Mouse (Mus musculus) liver, embryonic 16.5 days (tissue): ENCODE data around the gene Zkscan3. TPM values are rescaled to one million over a fixed set of nuclear protein-coding genes. Genes with fewer than 3 reads are reported as not detected.
"Not testable (repeated sequence)": the region's sequence is repeated elsewhere in the genome, so short reads cannot be mapped to it uniquely, and the experiment has no call there.

Experiments
- ATAC-seq: fragments of 200-750 bp; cut with Nextera tagmentation; 2 replicates; pipeline ENCODE4 v1.8.0; 2017; ENCODE audit warnings: low read depth, mild to moderate bottlenecking, moderate number of reproducible peaks, moderate library complexity
- H3K27ac ChIP-seq: fragments of 300-500 bp; sonication (generic); 2 replicates; pipeline ENCODE4 v1.5.1; 2014; ENCODE audit warnings: mild to moderate bottlenecking, low read length
- H3K27me3 ChIP-seq: fragments of 300-500 bp; sonication (generic); 2 replicates; pipeline ENCODE4 v1.6.1; 2014; ENCODE audit warnings: low read depth, low read length, mixed read lengths; ENCODE audit not compliant: control insufficient read depth, insufficient read depth
- H3K36me3 ChIP-seq: fragments of 300-500 bp; sonication (generic); 2 replicates; pipeline ENCODE4 v1.6.1; 2014; ENCODE audit warnings: mild to moderate bottlenecking; ENCODE audit not compliant: control insufficient read depth, insufficient read depth
- H3K4me1 ChIP-seq: fragments of 300-500 bp; sonication (generic); 2 replicates; pipeline ENCODE4 v1.6.1; 2014; ENCODE audit warnings: low read depth, low read length, mixed read lengths; ENCODE audit not compliant: control insufficient read depth
- H3K4me2 ChIP-seq: fragments of 300-500 bp; sonication (generic); 2 replicates; pipeline ENCODE4 v1.6.1; 2014; ENCODE audit warnings: low read depth, low read length, mixed read lengths
- H3K4me3 ChIP-seq: fragments of 300-500 bp; sonication (generic); 2 replicates; pipeline ENCODE4 v1.5.1; 2014; ENCODE audit warnings: low read depth, mild to moderate bottlenecking, low read length
- H3K9ac ChIP-seq: fragments of 300-500 bp; sonication (generic); 2 replicates; pipeline ENCODE4 v1.6.1; 2014; ENCODE audit warnings: low read depth, low read length
- H3K9me3 ChIP-seq: fragments of 300-500 bp; sonication (generic); replicated peaks from 2 replicates; pipeline ENCODE4 v1.6.1; 2016; ENCODE audit warnings: low read length; ENCODE audit not compliant: control insufficient read depth
- WGBS: fragments of 180-500 bp; shearing (Covaris S2); extraction: QIAGEN DNeasy Blood & Tissue Kit; methylation state at CpG from one replicate; pipeline ENCODE4 v1.1.7; 2014; ENCODE audit not compliant: insufficient replicate concordance; 5-methylcytosine and 5-hydroxymethylcytosine counted together
- polyA plus RNA-seq: library from polyadenylated mRNA; unstranded; fragments of >200 nt; fragmentation: Nextera tagmentation; extraction: Ambion mirVana; gene quantifications from 2 replicates; pipeline ENCODE4 v1.2.1, GENCODE M21; 2015

Zkscan3 gene
- polyA plus RNA-seq, 1 experiment from 2014 or later: 30.2 TPM

- WGBS: 0% methylated on average over 2 of the region's 2 CpGs
- Histone ChIP-seq H3K4me3 (peak overlapping the region; percentile 89), H3K27me3 (no peaks in the 10 kb centered on the region), H3K36me3 (0 out of 2 replicates have a peak, but pooled peaks cover 8% of the 10 kb centered on the region), H3K9ac (peak overlapping the region; percentile 93), H3K27ac (peak overlapping the region; percentile 86; the same call in 1 of the 2 replicates), H3K9me3 (no peaks in the 10 kb centered on the region), H3K4me1 (peaks cover 11% of the 10 kb centered on the region), H3K4me2 (peak overlapping the region; percentile 76)
- ATAC-seq: no peak
Measured at GRCm38 (mm10) chr13:21402848-21403247, 293 bp upstream of the Zkscan3 start.

DNA sequence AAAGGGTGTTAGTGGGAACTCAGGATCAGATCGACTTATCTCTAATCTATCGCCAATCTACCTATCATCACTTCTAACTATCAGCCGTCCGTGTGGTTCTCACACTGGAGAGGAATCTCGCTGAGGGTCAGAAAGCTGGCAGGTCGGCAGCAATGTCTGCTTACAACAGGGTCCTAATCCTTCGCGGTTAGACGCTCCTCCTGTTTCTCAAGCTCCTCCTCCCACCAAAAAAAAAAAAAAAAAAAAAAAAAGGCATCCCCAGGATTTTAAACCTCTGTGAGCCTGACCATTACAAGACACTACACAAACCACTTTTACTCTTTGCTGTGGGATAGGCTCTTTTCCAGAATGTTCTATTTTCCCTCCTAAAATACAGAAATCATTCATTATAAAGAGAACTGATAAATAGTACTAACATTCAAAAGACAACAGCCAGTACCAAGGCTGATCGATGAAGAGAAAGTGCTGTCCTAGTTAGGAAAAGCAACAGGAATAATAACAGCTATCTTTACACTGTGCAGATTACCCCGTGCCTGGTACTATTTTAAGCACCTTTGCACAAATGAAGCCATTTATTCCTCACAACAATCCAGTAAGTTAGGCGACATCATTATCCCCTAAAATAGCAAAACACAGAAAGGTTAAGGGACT is 794 bp downstream of the Zkscan3 start:
- H3K4me2 ChIP-seq: peak overlapping the region; percentile 76
- peak overlapping the region; percentile 89 for H3K4me3 ChIP-seq
- H3K27me3 ChIP-seq: no peaks in the 10 kb centered on the region
- peak overlapping the region; percentile 93 for H3K9ac ChIP-seq
- ATAC-seq: peak; percentile 27
- H3K36me3 ChIP-seq: 0 out of 2 replicates have a peak, but pooled peaks cover 8% of the 10 kb centered on the region
- peak overlapping the region; percentile 86 for H3K27ac ChIP-seq
- no peaks in the 10 kb centered on the region for H3K9me3 ChIP-seq
- 5% methylated on average over 12 of the region's 12 CpGs for WGBS
- peaks cover 9% of the 10 kb centered on the region for H3K4me1 ChIP-seq

DNA sequence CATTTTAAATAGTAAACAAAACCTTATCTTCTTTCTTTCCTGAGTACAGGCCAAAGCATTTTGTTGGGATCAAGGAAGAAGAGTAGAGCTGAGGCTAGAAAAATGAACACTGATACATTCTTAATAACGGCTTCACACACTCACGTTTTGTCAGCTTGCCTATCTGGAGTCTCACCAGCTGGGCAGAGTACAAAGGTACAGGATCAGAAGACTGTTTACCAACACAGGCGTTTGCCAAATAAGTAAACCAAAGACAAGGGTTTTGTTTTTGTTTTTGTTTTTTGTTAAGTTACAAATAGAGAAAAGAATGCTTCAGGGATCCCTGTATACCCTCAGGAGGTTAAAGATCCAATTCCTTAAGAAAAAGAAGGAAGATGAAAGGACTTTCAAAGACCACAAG is 1.4 kb downstream of the Zkscan3 start:
- Histone ChIP-seq H3K9me3 (no peaks in the 10 kb centered on the region), H3K4me2 (peak overlapping the region; percentile 76), H3K27ac (peak overlapping the region; percentile 86; the same call in 1 of the 2 replicates), H3K27me3 (no peaks in the 10 kb centered on the region), H3K4me3 (peak overlapping the region; percentile 89), H3K36me3 (0 out of 2 replicates have a peak, but pooled peaks cover 8% of the 10 kb centered on the region), H3K4me1 (peaks cover 9% of the 10 kb centered on the region), H3K9ac (peak overlapping the region; percentile 93)
- no peak for ATAC-seq
- 54% methylated on average over 3 of the region's 3 CpGs for WGBS

GRCm38 (mm10) chr13:21397486-21397885 is 5.1 kb downstream of the Zkscan3 start:
- Histone ChIP-seq H3K4me3 (no peak overlapping the region), H3K9me3 (no peaks in the 10 kb centered on the region), H3K27ac (no peak overlapping the region), H3K4me1 (peaks cover 9% of the 10 kb centered on the region), H3K36me3 (peaks cover 32% of the 10 kb centered on the region), H3K4me2 (no peak overlapping the region), H3K9ac (no peak overlapping the region), H3K27me3 (no peaks in the 10 kb centered on the region)
- ATAC-seq: no peak
- WGBS: 66% methylated on average over 2 of the region's 2 CpGs

- H3K4me2 ChIP-seq, H3K9me3 ChIP-seq, H3K9ac ChIP-seq, H3K27me3 ChIP-seq, H3K4me3 ChIP-seq, H3K4me1 ChIP-seq, H3K27ac ChIP-seq, ATAC-seq: not testable (repeated sequence)
- 94% methylated on average over 18 of the region's 18 CpGs for WGBS
- H3K36me3 ChIP-seq: peaks cover 44% of the 10 kb centered on the region
Measured at GRCm38 (mm10) chr13:21396048-21396447, 6.5 kb downstream of the Zkscan3 start.

GRCm38 (mm10) chr13:21395623-21396022 is 6.9 kb downstream of the Zkscan3 start:
- WGBS: 84% methylated on average over 6 of the region's 6 CpGs
- Histone ChIP-seq H3K4me3 (no peak overlapping the region), H3K36me3 (peaks cover 48% of the 10 kb centered on the region), H3K27ac (no peak overlapping the region), H3K4me2 (no peak overlapping the region), H3K27me3 (no peaks in the 10 kb centered on the region), H3K9me3 (no peaks in the 10 kb centered on the region), H3K9ac (no peak overlapping the region), H3K4me1 (no peaks in the 10 kb centered on the region)
- no peak for ATAC-seq

- Histone ChIP-seq H3K27ac (no peak overlapping the region), H3K27me3 (no peaks in the 10 kb centered on the region), H3K36me3 (peaks cover 52% of the 10 kb centered on the region), H3K4me2 (no peak overlapping the region), H3K9ac (no peak overlapping the region), H3K4me3 (no peak overlapping the region), H3K9me3 (no peaks in the 10 kb centered on the region), H3K4me1 (no peaks in the 10 kb centered on the region)
- no peak for ATAC-seq
- 82% methylated on average over 1 of the region's 1 CpGs for WGBS
Measured at GRCm38 (mm10) chr13:21395211-21395610, 7.3 kb downstream of the Zkscan3 start.

- Histone ChIP-seq H3K27ac (no peak overlapping the region), H3K9me3 (no peaks in the 10 kb centered on the region), H3K4me2 (no peak overlapping the region), H3K36me3 (no peaks in the 10 kb centered on the region), H3K9ac (no peak overlapping the region), H3K4me3 (no peak overlapping the region), H3K27me3 (no peaks in the 10 kb centered on the region), H3K4me1 (no peaks in the 10 kb centered on the region)
- WGBS: 60% methylated on average over 2 of the region's 2 CpGs
- ATAC-seq: no peak
Measured at GRCm38 (mm10) chr13:21377773-21378172, 24.8 kb downstream of the Zkscan3 start.

DNA sequence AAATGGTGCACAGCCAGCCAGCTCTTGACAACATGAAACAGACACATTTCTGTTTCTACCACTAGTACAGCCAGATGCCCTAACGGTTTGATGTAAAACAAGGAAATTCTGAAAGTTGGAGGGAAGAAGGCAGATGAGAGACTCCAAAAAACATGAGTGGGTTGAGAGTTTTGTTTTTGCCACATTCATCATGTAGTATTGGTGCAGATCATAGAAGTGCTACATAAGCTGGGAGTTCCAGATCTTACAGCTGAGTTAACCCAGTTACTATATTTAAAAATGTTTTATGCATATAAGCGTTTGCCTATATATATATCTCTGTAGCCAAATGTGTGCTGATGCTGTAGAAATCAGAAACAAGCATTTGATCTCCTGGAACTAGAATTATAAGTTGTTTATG is 29.9 kb downstream of the Zkscan3 start:
- WGBS: 76% methylated on average over 2 of the region's 2 CpGs
- Histone ChIP-seq H3K27ac (no peak overlapping the region), H3K27me3 (no peaks in the 10 kb centered on the region), H3K9ac (no peak overlapping the region), H3K4me2 (no peak overlapping the region), H3K9me3 (no peaks in the 10 kb centered on the region), H3K36me3 (no peaks in the 10 kb centered on the region; the same call in 1 of the 2 replicates), H3K4me1 (no peaks in the 10 kb centered on the region), H3K4me3 (no peak overlapping the region)
- ATAC-seq: no peak
